Mouse (Mus musculus) E14TG2a.4 (cell line): Measurements from ENCODE around the gene Zan.

Experiments
- CTCF ChIP-seq: conservative IDR thresholded peaks from 2 replicates; pipeline ENCODE4 v1.5.1; 2014; ENCODE audit warnings: low read length
- POU5F1 ChIP-seq: IDR thresholded peaks from 2 replicates; pipeline ENCODE4 v1.6.1; 2014; ENCODE audit warnings: low read length, borderline replicate concordance

DNA sequence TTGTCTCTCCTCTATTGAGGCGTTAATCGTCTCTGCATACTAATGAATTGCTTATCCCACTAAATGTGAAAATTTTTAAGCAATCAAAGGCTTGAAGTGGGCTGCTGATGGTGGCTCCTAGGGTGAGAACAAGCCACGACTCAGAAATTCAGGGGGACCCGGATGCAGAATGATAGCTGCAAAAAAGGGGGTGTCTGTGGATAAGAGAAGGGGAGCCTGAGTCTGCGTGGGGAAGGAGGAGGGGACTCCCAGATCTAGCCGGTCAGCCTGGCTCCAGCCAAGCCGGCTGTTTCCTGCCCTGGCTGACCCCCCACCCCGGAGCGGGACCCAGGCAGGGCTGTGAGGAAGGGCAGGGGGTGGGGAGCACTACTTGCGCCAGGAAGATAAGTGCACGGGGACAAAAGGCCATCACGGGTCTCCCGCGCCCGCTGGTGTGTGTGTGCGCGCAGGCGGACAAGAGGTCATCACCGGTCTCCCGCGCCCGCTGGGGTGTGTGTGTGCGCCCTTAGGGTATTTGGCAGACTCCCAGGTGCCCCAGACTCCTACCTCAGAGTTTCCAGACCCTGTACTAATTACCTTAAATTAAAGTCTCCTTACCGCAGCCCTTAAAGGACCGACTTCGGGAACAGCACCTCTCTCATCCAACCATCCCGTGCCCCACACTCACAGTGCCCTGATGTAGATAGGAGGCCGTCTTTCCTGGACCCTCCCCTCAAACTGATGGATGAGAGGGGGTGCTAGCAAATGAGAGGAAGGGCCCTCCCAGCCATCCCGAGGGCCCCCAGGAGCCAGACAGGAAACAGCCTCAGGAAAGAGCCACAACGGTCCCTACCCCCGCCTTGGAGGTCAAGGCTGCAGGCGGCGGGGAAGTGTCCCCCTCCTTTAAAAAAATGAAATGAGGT is 128.1 kb downstream of the Zan start:
- no peak for TF ChIP-seq CTCF
- no peak for TF ChIP-seq POU5F1
